Mouse (Mus musculus) myocyte (in vitro differentiated cells): ENCODE data around the gene Rab27a. TPM values are rescaled to one million over a fixed set of nuclear protein-coding genes. Genes with fewer than 3 reads are reported as not detected.

ENCODE experiments used
- H3K27me3 ChIP-seq: one replicate; pipeline ENCODE4 v1.6.1; 2011; ENCODE audit not compliant: control insufficient read depth, insufficient read depth, insufficient read length
- H3K36me3 ChIP-seq: one replicate; pipeline ENCODE4 v1.6.1; 2011; ENCODE audit not compliant: control insufficient read depth, insufficient read depth
- H3K4me2 ChIP-seq: one replicate; pipeline ENCODE4 v1.6.1; 2011; ENCODE audit warnings: low read depth, control low read depth
- H3K4me3 ChIP-seq: one replicate; pipeline ENCODE4 v1.5.1; 2011; ENCODE audit warnings: mild to moderate bottlenecking, control low read depth, moderate library complexity
- H3K79me2 ChIP-seq: one replicate; pipeline ENCODE4 v1.6.1; 2011; ENCODE audit not compliant: control insufficient read depth, insufficient read depth
- H3ac ChIP-seq: one replicate; pipeline ENCODE4 v1.6.1; 2011; ENCODE audit not compliant: control insufficient read depth, insufficient read length
- CEBPB ChIP-seq: IDR thresholded peaks from 2 replicates; pipeline ENCODE4 v1.6.1; 2011; ENCODE audit warnings: mild to moderate bottlenecking, moderate library complexity; ENCODE audit not compliant: poor library complexity, insufficient read depth, severe bottlenecking
- E2F4 ChIP-seq: IDR thresholded peaks from one replicate; pipeline ENCODE4 v1.6.1; 2011; ENCODE audit warnings: mild to moderate bottlenecking, control low read depth, moderate library complexity; ENCODE audit not compliant: insufficient read depth
- MAX ChIP-seq: IDR thresholded peaks from one replicate; pipeline ENCODE4 v1.6.1; 2011; ENCODE audit warnings: low read depth, mild to moderate bottlenecking, control low read depth
- MYOD1 ChIP-seq, 3 experiments: IDR thresholded peaks; one replicate each; pipeline ENCODE4 v1.6.1; 2011; ENCODE audit warnings: control low read depth in 2 of 3, low read depth in 2 of 3, mild to moderate bottlenecking in 2 of 3, moderate library complexity in 1 of 3; ENCODE audit not compliant: insufficient read length in 2 of 3, control insufficient read depth in 1 of 3
- MYOG ChIP-seq, 3 experiments: IDR thresholded peaks; one replicate each; pipeline ENCODE4 v1.6.1; 2011; ENCODE audit warnings: control low read depth in 2 of 3, low read depth in 2 of 3, mild to moderate bottlenecking in 2 of 3; ENCODE audit not compliant: insufficient read length in 2 of 3, control insufficient read depth in 1 of 3, insufficient read depth in 1 of 3
- POLR2A ChIP-seq: IDR thresholded peaks from one replicate; pipeline ENCODE4 v1.6.1; 2011; ENCODE audit warnings: low read depth, mild to moderate bottlenecking, control low read depth, moderate library complexity; ENCODE audit not compliant: insufficient read length
- POLR2AphosphoS2 ChIP-seq: IDR thresholded peaks from one replicate; pipeline ENCODE4 v1.6.1; 2011; ENCODE audit warnings: low read depth, control low read depth; ENCODE audit not compliant: insufficient read length
- REST ChIP-seq: IDR thresholded peaks from one replicate; pipeline ENCODE4 v1.6.1; 2011; ENCODE audit warnings: mild to moderate bottlenecking, control low read depth, moderate library complexity; ENCODE audit not compliant: insufficient read depth, insufficient read length
- SRF ChIP-seq: IDR thresholded peaks from one replicate; pipeline ENCODE4 v1.6.1; 2011; ENCODE audit warnings: low read depth; ENCODE audit not compliant: control insufficient read depth, insufficient read length
- TCF12 ChIP-seq: IDR thresholded peaks from one replicate; pipeline ENCODE4 v1.6.1; 2011; ENCODE audit warnings: mild to moderate bottlenecking, control low read depth; ENCODE audit not compliant: poor library complexity, insufficient read depth, severe bottlenecking
- TCF3 ChIP-seq: IDR thresholded peaks from one replicate; pipeline ENCODE4 v1.6.1; 2011; ENCODE audit warnings: low read depth, control low read depth; ENCODE audit not compliant: insufficient read length
- USF1 ChIP-seq: IDR thresholded peaks from one replicate; pipeline ENCODE4 v1.6.1; 2011; ENCODE audit warnings: low read depth, mild to moderate bottlenecking, control low read depth, moderate library complexity
- polyA plus RNA-seq: library from polyadenylated mRNA; unstranded; fragments of >200 nt; fragmentation: generic; extraction: Trizol; gene quantifications from one replicate; pipeline ENCODE4 v1.2.1, GENCODE M21; 2012; ENCODE audit warnings: missing spikeins

Gene Rab27a
- polyA plus RNA-seq, 1 experiment = 0.10 TPM

DNA sequence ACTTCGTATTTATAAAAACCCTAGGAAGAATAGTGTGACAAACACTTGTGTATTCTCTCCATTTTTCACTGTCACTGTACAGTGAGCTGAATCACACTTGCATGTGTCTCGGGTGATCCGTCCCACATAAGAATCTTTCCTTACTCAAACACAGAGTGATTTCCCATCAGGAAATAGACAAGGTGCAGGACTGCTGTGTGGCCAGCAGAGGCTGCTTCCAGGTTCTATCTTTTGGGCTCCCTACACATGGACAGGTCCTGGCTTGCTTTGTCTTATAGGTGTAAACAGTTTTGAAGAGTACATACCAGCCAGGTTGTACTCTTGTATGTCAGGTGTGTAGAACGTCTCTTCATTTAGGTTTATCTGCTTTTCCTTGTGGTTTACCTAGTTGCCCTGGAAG is 73.4 kb downstream of the Rab27a start:
- TF ChIP-seq E2F4 = no peak
- TF ChIP-seq POLR2AphosphoS2 = no peak
- no peak for TF ChIP-seq REST
- no peak for TF ChIP-seq TCF12
- no peak for TF ChIP-seq MYOG (IDR thresholded peaks at IDR 0.05; ENCODE audit: control insufficient read depth in 1 of 3, insufficient read depth in 1 of 3, insufficient read length in 2 of 3, low read depth in 2 of 3)
- no peak for TF ChIP-seq MAX
- TF ChIP-seq POLR2A = no peak
- TF ChIP-seq TCF3 = no peak
- TF ChIP-seq MYOD1 (IDR thresholded peaks at IDR 0.05; ENCODE audit: control insufficient read depth in 1 of 3, insufficient read length in 2 of 3, low read depth in 2 of 3) = no peak
- no peak for TF ChIP-seq CEBPB
- TF ChIP-seq SRF = no peak
- TF ChIP-seq USF1 = no peak
- no peak overlapping the region for H3ac ChIP-seq
- H3K79me2 ChIP-seq = peaks cover 19% of the 10 kb centered on the region
- H3K4me3 ChIP-seq = no peak overlapping the region
- H3K36me3 ChIP-seq = peaks cover 36% of the 10 kb centered on the region
- H3K4me2 ChIP-seq = no peak overlapping the region
- H3K27me3 ChIP-seq = no peaks in the 10 kb centered on the region

GRCm38 (mm10) chr9:73121735-73122134 is 77.1 kb downstream of the Rab27a start:
- no peaks in the 10 kb centered on the region for H3K27me3 ChIP-seq

DNA sequence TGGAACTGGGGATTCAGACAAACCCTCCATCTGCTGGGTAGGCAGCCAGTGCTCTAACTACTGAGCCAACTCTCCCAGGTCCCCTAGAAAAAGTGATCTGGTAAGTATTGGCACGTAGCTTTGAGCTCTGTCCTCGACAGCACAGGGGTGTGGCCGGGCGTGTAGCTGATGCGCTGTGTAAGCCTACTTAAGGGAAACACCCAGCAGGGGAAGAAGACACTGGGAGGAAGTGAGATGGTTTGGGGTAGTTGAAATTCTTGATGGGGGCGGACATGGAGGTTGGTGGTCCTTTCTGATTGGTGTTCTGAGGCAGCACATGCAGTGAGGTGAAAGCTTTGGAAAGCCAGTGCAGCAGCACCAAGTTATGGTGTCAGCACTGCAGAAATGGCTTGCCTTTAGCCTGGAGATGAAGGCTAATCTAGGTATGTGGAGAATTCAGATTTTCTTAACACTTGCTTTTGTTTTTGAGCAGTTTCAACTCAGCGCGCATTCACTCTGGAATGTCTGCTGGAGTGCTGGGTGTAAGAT is 80.5 kb downstream of the Rab27a start:
- H3ac ChIP-seq = no peak overlapping the region
- no peaks in the 10 kb centered on the region for H3K27me3 ChIP-seq
- peaks cover 46% of the 10 kb centered on the region for H3K36me3 ChIP-seq
- H3K4me2 ChIP-seq = no peak overlapping the region
- TF ChIP-seq SRF (no peak), TCF12 (no peak), USF1 (no peak), REST (no peak), E2F4 (no peak), MYOD1 (IDR thresholded peaks at IDR 0.05; ENCODE audit: control insufficient read depth in 1 of 3, insufficient read length in 2 of 3, low read depth in 2 of 3) (no peak), MAX (no peak), TCF3 (no peak), POLR2AphosphoS2 (no peak), POLR2A (no peak)
- no peak overlapping the region for H3K4me3 ChIP-seq
- no peaks in the 10 kb centered on the region for H3K79me2 ChIP-seq

More at GRCm38 (mm10) chr9:73121735-73122134, 77.1 kb downstream of the Rab27a start:
- Histone ChIP-seq H3K36me3 (peaks cover 50% of the 10 kb centered on the region), H3K79me2 (no peaks in the 10 kb centered on the region), H3K4me3 (no peak overlapping the region), H3ac (no peak overlapping the region), H3K4me2 (no peak overlapping the region)
- TF ChIP-seq REST (no peak), POLR2A (no peak), MYOD1 (IDR thresholded peaks at IDR 0.05; ENCODE audit: control insufficient read depth in 1 of 3, insufficient read length in 2 of 3, low read depth in 2 of 3) (no peak), TCF3 (no peak), MAX (no peak), TCF12 (no peak), E2F4 (no peak), CEBPB (no peak), SRF (no peak), USF1 (no peak), POLR2AphosphoS2 (no peak), MYOG (IDR thresholded peaks at IDR 0.05; ENCODE audit: control insufficient read depth in 1 of 3, insufficient read depth in 1 of 3, insufficient read length in 2 of 3, low read depth in 2 of 3) (no peak)

GRCm38 (mm10) chr9:73127457-73127856 is 82.8 kb downstream of the Rab27a start:
- no peak overlapping the region for H3K4me2 ChIP-seq
- H3K36me3 ChIP-seq = peaks cover 31% of the 10 kb centered on the region
- TF ChIP-seq SRF = no peak
- TF ChIP-seq POLR2AphosphoS2 = no peak
- TF ChIP-seq REST = no peak
- TF ChIP-seq MYOD1 (IDR thresholded peaks at IDR 0.05; ENCODE audit: control insufficient read depth in 1 of 3, insufficient read length in 2 of 3, low read depth in 2 of 3) = no peak
- no peak for TF ChIP-seq TCF3
- no peak for TF ChIP-seq USF1
- TF ChIP-seq CEBPB = no peak
- TF ChIP-seq TCF12 = no peak
- TF ChIP-seq MAX = no peak
- no peak overlapping the region for H3K4me3 ChIP-seq
- H3ac ChIP-seq = no peak overlapping the region
- H3K79me2 ChIP-seq = no peaks in the 10 kb centered on the region
- no peaks in the 10 kb centered on the region for H3K27me3 ChIP-seq
